Mouse (Mus musculus) erythroblast, embryonic 14.5 days (primary cell): ENCODE measurements around the gene Ppp2r5c.

Source experiments
- GATA1 ChIP-seq: IDR thresholded peaks from 2 replicates; pipeline ENCODE4 v1.6.1; 2012; ENCODE audit warnings: low read length, inconsistent platforms, mixed read lengths
- TAL1 ChIP-seq: IDR thresholded peaks from 3 replicates; pipeline ENCODE4 v1.6.1; 2012; ENCODE audit warnings: low read length, inconsistent platforms, mixed read lengths

DNA sequence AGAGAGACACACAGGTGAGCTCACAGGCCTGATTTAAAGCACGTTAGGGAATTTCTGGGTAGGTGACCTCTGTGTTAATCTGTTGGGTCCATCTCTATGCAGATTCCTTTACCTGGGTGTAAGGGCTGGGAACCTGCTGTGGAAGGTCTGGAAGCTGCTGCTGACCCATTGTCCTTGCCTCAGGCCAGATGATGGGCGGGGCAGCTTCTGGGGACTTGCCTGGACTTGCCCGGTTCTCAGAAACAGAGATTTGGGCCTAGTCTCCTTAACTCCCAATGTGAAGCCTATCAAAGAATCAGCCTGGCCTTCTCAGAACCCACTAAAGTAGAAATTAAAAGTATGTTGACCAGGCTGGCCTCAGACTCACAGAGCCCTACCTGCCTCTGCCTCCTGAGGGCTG is 25.3 kb downstream of the Ppp2r5c start:
- TF ChIP-seq TAL1 (no peak), GATA1 (no peak)
